Mouse (Mus musculus) kidney, adult 2 months (tissue): Measurements from ENCODE around the gene Fam129c.

Source experiments
- CTCF ChIP-seq: fragments of 200-500 bp; conservative IDR thresholded peaks from 2 replicates; pipeline ENCODE4 v1.5.1; 2011; ENCODE audit warnings: low read depth, mild to moderate bottlenecking, control low read depth, low read length, moderate library complexity, mixed read lengths; ENCODE audit not compliant: insufficient read depth, insufficient read length
- POLR2A ChIP-seq: fragments of 200-500 bp; IDR thresholded peaks from one replicate; pipeline ENCODE4 v1.6.1; 2011; ENCODE audit warnings: low read depth, low read length, control low read depth

- TF ChIP-seq CTCF (no peak), POLR2A (no peak)
Measured at GRCm38 (mm10) chr8:71580201-71580600, 17.2 kb upstream of the Fam129c start.
